Mouse (Mus musculus) forebrain, embryonic 12.5 days (tissue): ENCODE measurements around the gene Cpb1. TPM values are rescaled to one million over a fixed set of nuclear protein-coding genes. Genes with fewer than 3 reads are reported as not detected.

Experiments
- ATAC-seq: fragments of 200-750 bp; cut with Nextera tagmentation; 2 replicates; pipeline ENCODE4 v1.8.0; 2017; ENCODE audit warnings: moderate TSS enrichment; ENCODE audit not compliant: low FRiP score
- H3K27ac ChIP-seq: fragments of 300-500 bp; sonication (generic); 2 replicates; pipeline ENCODE4 v1.5.1; 2016; ENCODE audit warnings: mild to moderate bottlenecking
- H3K27me3 ChIP-seq: fragments of 300-500 bp; sonication (generic); 2 replicates; pipeline ENCODE4 v1.6.1; 2016; ENCODE audit warnings: mild to moderate bottlenecking
- H3K36me3 ChIP-seq: fragments of 300-500 bp; sonication (generic); replicated peaks from 2 replicates; pipeline ENCODE4 v1.6.1; 2016; ENCODE audit warnings: mild to moderate bottlenecking
- H3K4me1 ChIP-seq: fragments of 300-500 bp; sonication (generic); 2 replicates; pipeline ENCODE4 v1.6.1; 2016
- H3K4me2 ChIP-seq: fragments of 300-500 bp; sonication (generic); 2 replicates; pipeline ENCODE4 v1.6.1; 2016; ENCODE audit warnings: mild to moderate bottlenecking, moderate library complexity
- H3K4me3 ChIP-seq: fragments of 300-500 bp; sonication (generic); replicated peaks from 2 replicates; pipeline ENCODE4 v1.5.1; 2016; ENCODE audit warnings: mild to moderate bottlenecking
- H3K9ac ChIP-seq: fragments of 300-500 bp; sonication (generic); 2 replicates; pipeline ENCODE4 v1.6.1; 2016; ENCODE audit warnings: mild to moderate bottlenecking
- H3K9me3 ChIP-seq: fragments of 300-500 bp; sonication (generic); 2 replicates; pipeline ENCODE4 v1.6.1; 2016
- whole genome bisulfite sequencing: fragments of 180-500 bp; shearing (Covaris S2); methylation state at CpG from one replicate; pipeline ENCODE4 v1.1.7; 2016; 5-methylcytosine and 5-hydroxymethylcytosine counted together
- polyA plus RNA-seq: library from polyadenylated mRNA; unstranded; fragments of >200 nt; fragmentation: Nextera tagmentation; extraction: Ambion mirVana; gene quantifications from 2 replicates; pipeline ENCODE4 v1.2.1, GENCODE M21; 2016

Cpb1 gene
- polyA plus RNA-seq = not detected in 2 replicates

GRCm38 (mm10) chr3:20275633-20276032, at the start of gene Cpb1:
Cpb1 (minus strand) TSS chr3:20275733.
- no peaks in the 10 kb centered on the region for H3K4me1 ChIP-seq
- no peak within 1 kb of the TSS for H3K27ac ChIP-seq
- ATAC-seq = no peak
- H3K9me3 ChIP-seq = no peaks in the 10 kb centered on the region
- H3K4me3 ChIP-seq = no peak within 1 kb of the TSS
- H3K27me3 ChIP-seq = no peaks in the 10 kb centered on the region
- WGBS = 88% methylated on average over 3 of the region's 3 CpGs
- no peak within 1 kb of the TSS for H3K9ac ChIP-seq
- H3K4me2 ChIP-seq = no peak within 1 kb of the TSS
- no peaks in the 10 kb centered on the region for H3K36me3 ChIP-seq

- no peak for ATAC-seq
- Histone ChIP-seq H3K27ac (no peak overlapping the region), H3K4me2 (no peak overlapping the region), H3K4me3 (no peak overlapping the region), H3K9ac (no peak overlapping the region), H3K9me3 (no peaks in the 10 kb centered on the region), H3K4me1 (no peaks in the 10 kb centered on the region; the same call in 1 of the 2 replicates), H3K27me3 (no peaks in the 10 kb centered on the region), H3K36me3 (no peaks in the 10 kb centered on the region)
- WGBS = 14% methylated on average over 1 of the region's 1 CpGs
Measured at GRCm38 (mm10) chr3:20317233-20317632, 41.7 kb upstream of the Cpb1 start.

- WGBS = 90% methylated on average over 4 of the region's 4 CpGs
- ATAC-seq = no peak
- H3K27me3 ChIP-seq = no peaks in the 10 kb centered on the region
- no peaks in the 10 kb centered on the region for H3K9me3 ChIP-seq
- H3K36me3 ChIP-seq = no peaks in the 10 kb centered on the region
- no peak overlapping the region for H3K4me3 ChIP-seq
- no peak overlapping the region for H3K4me2 ChIP-seq
- H3K9ac ChIP-seq = no peak overlapping the region
- H3K4me1 ChIP-seq = no peaks in the 10 kb centered on the region
- no peak overlapping the region for H3K27ac ChIP-seq
Measured at GRCm38 (mm10) chr3:20309142-20309541, 33.6 kb upstream of the Cpb1 start.

DNA sequence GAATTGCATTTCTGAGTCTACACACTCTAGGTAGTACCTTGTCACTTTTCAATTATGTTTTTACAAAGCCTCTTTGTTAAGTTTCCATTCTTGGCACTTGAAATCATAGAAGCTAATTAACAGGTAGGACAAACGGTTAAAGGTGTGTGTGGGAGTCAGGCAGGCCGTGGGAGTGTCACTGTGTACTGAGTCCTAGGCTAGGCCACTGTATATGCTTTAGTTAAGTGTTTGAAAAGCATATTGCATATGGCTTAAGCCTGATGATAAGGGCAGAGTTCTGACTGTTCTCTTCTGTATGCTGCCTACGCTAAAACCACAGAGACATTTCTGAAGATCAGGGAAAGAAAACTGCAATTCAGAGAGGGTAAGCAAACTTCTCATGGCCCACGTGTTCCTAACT, 31.7 kb upstream of the Cpb1 start:
- Histone ChIP-seq H3K27ac (no peak overlapping the region), H3K4me3 (no peak overlapping the region), H3K4me1 (no peaks in the 10 kb centered on the region), H3K9me3 (no peaks in the 10 kb centered on the region), H3K9ac (no peak overlapping the region), H3K36me3 (no peaks in the 10 kb centered on the region), H3K4me2 (no peak overlapping the region), H3K27me3 (no peaks in the 10 kb centered on the region)
- WGBS = 81% methylated on average over 4 of the region's 4 CpGs
- ATAC-seq = no peak

- Histone ChIP-seq H3K4me3 (no peak overlapping the region), H3K4me2 (no peak overlapping the region)
- no peak for ATAC-seq
Measured at GRCm38 (mm10) chr3:20304758-20305352, 29.3 kb upstream of the Cpb1 start.

DNA sequence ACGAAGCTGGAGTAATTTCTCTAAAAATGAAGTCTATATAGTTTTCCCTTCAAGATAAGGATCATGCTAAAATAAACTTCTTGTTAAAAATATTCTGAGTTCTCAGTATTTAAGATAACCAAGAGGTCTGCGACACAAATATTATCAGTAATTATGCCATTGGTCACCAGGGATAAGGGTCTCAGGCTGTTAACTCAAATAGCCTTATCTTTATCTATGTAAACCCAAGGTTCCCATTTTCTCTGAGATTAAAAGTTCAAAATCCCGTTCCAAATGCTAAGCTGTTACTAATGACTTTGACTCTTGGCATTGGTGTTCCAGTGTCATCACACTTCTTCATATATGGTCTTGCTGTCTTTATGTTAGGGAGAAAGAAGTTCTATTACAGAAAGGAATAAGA, 20.0 kb upstream of the Cpb1 start:
- H3K9ac ChIP-seq = no peak overlapping the region
- H3K27ac ChIP-seq = no peak overlapping the region
- no peaks in the 10 kb centered on the region for H3K36me3 ChIP-seq
- H3K27me3 ChIP-seq = no peaks in the 10 kb centered on the region
- no peak for ATAC-seq
- no peak overlapping the region for H3K4me3 ChIP-seq
- H3K4me2 ChIP-seq = no peak overlapping the region
- WGBS = 85% methylated on average over 3 of the region's 3 CpGs
- no peaks in the 10 kb centered on the region for H3K9me3 ChIP-seq
- H3K4me1 ChIP-seq = no peaks in the 10 kb centered on the region

More at GRCm38 (mm10) chr3:20304758-20305352, 29.3 kb upstream of the Cpb1 start:
- 60% methylated on average over 2 of the region's 2 CpGs for WGBS
- no peak overlapping the region for H3K9ac ChIP-seq
- no peaks in the 10 kb centered on the region for H3K27me3 ChIP-seq
- H3K36me3 ChIP-seq = no peaks in the 10 kb centered on the region
- no peaks in the 10 kb centered on the region for H3K4me1 ChIP-seq
- no peak overlapping the region for H3K27ac ChIP-seq
- H3K9me3 ChIP-seq = no peaks in the 10 kb centered on the region

DNA sequence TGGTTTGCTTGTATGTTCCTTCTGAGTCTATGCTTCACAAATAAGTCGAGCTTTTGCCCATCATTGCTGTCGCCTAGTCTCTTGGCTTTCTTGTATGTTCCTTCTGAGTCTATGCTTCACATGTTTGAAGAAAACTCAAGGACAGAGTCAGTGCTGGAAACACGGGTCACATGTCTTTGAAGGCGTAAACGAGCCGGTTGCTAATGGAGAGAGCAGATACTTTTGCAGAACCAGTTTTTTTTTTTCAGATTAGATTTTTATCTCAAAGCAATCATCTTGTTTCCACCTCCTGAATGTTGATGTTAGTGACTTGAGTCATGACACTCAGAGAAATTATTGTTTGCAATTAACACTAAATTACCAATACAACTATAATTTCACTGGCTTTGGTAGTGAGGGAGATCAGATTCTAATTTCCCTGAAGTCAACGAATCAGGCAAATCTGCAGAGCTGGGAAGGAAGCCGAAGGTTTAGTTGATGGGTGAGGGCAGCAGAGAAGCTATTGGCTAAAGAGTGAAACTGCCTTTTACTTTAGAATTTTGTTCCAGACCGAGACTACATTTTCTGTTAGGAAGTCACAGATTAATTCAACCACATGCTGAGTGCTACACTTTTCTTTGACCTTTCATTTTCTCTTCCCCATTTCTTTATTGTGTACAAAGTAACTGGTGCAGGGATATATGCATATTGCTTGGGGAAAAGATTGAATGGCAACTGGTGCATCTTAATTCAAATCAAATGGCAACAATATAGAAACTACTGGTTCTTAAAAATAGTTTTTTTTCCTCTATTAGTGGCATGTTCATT, 19.2 kb upstream of the Cpb1 start:
- no peak for ATAC-seq
- no peak overlapping the region for H3K27ac ChIP-seq
- no peaks in the 10 kb centered on the region for H3K27me3 ChIP-seq
- no peak overlapping the region for H3K9ac ChIP-seq
- no peak overlapping the region for H3K4me2 ChIP-seq
- H3K9me3 ChIP-seq = no peaks in the 10 kb centered on the region
- no peak overlapping the region for H3K4me3 ChIP-seq
- no peaks in the 10 kb centered on the region for H3K36me3 ChIP-seq
- H3K4me1 ChIP-seq = no peaks in the 10 kb centered on the region
- WGBS = 89% methylated on average over 9 of the region's 9 CpGs

- H3K27ac ChIP-seq = no peak overlapping the region
- H3K4me3 ChIP-seq = no peak overlapping the region
- H3K36me3 ChIP-seq = no peaks in the 10 kb centered on the region
- no peaks in the 10 kb centered on the region for H3K4me1 ChIP-seq
- H3K9me3 ChIP-seq = no peaks in the 10 kb centered on the region
- H3K27me3 ChIP-seq = no peaks in the 10 kb centered on the region
- no peak overlapping the region for H3K9ac ChIP-seq
- ATAC-seq = no peak
- no peak overlapping the region for H3K4me2 ChIP-seq
Measured at GRCm38 (mm10) chr3:20291370-20291769, 15.8 kb upstream of the Cpb1 start.

DNA sequence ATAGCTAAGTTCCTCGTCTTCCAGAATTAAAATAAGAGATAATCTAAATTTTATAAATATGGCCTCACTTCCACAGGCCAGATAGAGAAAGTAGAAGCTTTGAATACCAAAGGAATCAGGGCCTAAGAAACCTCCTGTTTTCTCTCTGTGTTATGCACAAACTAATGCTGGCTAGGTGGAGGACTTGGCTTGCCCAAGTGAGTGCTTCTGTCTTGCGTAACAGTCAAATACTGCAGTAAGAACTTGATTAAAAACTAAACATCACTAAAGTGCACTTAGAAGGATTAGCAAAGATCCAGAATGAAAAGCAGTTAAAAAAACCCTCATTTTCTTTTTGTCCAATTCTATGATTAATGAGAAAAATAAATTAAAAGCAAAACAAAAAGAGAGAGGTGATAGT, 13.2 kb upstream of the Cpb1 start:
- Histone ChIP-seq H3K4me3 (no peak overlapping the region), H3K9me3 (no peaks in the 10 kb centered on the region), H3K27ac (no peak overlapping the region), H3K9ac (no peak overlapping the region), H3K4me2 (no peak overlapping the region), H3K4me1 (no peaks in the 10 kb centered on the region), H3K27me3 (no peaks in the 10 kb centered on the region), H3K36me3 (no peaks in the 10 kb centered on the region)
- WGBS = 90% methylated on average over 2 of the region's 2 CpGs
- ATAC-seq = no peak

GRCm38 (mm10) chr3:20281796-20282195, 6.3 kb upstream of the Cpb1 start:
- ATAC-seq = no peak
- Histone ChIP-seq H3K27me3 (no peaks in the 10 kb centered on the region), H3K4me2 (no peak overlapping the region), H3K4me3 (no peak overlapping the region), H3K4me1 (no peaks in the 10 kb centered on the region), H3K9ac (no peak overlapping the region), H3K9me3 (no peaks in the 10 kb centered on the region), H3K27ac (no peak overlapping the region), H3K36me3 (no peaks in the 10 kb centered on the region)
- 72% methylated on average over 1 of the region's 1 CpGs for WGBS

GRCm38 (mm10) chr3:20254566-20255479, 20.7 kb downstream of the Cpb1 start:
- H3K36me3 ChIP-seq = no peaks in the 10 kb centered on the region
- H3K4me2 ChIP-seq = no peak overlapping the region
- no peak overlapping the region for H3K27ac ChIP-seq
- H3K4me3 ChIP-seq = no peak overlapping the region
- no peak for ATAC-seq
- H3K9ac ChIP-seq = no peak overlapping the region
- H3K27me3 ChIP-seq = no peaks in the 10 kb centered on the region
- H3K4me1 ChIP-seq = no peaks in the 10 kb centered on the region
- 53% methylated on average over 9 of the region's 9 CpGs for WGBS
- H3K9me3 ChIP-seq = no peaks in the 10 kb centered on the region

DNA sequence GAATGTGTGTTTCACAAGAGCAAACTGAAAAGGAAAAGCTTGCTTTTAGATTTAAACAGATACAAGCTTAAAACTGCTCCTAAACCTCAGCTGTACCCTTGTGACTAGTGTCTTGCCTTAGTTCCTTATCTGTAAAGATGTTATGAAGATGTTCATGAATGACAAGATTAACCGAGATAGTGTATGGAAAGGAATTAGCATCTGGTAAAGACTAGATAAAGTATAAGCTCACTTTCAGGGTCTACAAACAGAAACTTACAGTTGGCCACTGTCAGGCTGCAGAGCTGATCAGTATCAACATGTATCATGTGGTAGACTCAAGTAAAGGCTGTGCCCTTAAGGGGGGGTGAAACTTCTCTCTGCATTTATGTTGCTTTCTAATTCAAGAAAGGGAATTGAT, 31.6 kb downstream of the Cpb1 start:
- H3K4me2 ChIP-seq = no peak overlapping the region
- WGBS = 95% methylated on average over 1 of the region's 1 CpGs
- H3K4me1 ChIP-seq = no peaks in the 10 kb centered on the region
- H3K36me3 ChIP-seq = no peaks in the 10 kb centered on the region
- ATAC-seq = no peak
- H3K9me3 ChIP-seq = no peaks in the 10 kb centered on the region
- H3K27ac ChIP-seq = no peak overlapping the region
- no peaks in the 10 kb centered on the region for H3K27me3 ChIP-seq
- H3K4me3 ChIP-seq = no peak overlapping the region
- no peak overlapping the region for H3K9ac ChIP-seq
